Mouse (Mus musculus) liver, embryonic 13.5 days (tissue): ENCODE measurements at regions not wholly inside any gene's neighbourhood (a gene's known extent, or its start where the extent isn't known, plus 50 kb on each side); places are given as distances from the start of the nearest gene placed in this dataset.

Source experiments
- ATAC-seq: fragments of 200-750 bp; cut with Nextera tagmentation; 2 replicates; pipeline ENCODE4 v1.8.0; 2017; ENCODE audit warnings: low read depth, mild to moderate bottlenecking, moderate number of reproducible peaks, moderate library complexity
- DNase-seq: peaks from one replicate; pipeline ENCODE4 v3.0.0; 2022
- H3K27ac ChIP-seq: fragments of 300-500 bp; sonication (generic); 2 replicates; pipeline ENCODE4 v1.5.1; 2015; ENCODE audit warnings: moderate library complexity, mild to moderate bottlenecking, inconsistent platforms
- H3K27me3 ChIP-seq: fragments of 300-500 bp; sonication (generic); 2 replicates; pipeline ENCODE4 v1.6.1; 2015; ENCODE audit warnings: mild to moderate bottlenecking, inconsistent platforms
- H3K36me3 ChIP-seq: fragments of 300-500 bp; sonication (generic); 2 replicates; pipeline ENCODE4 v1.6.1; 2015; ENCODE audit warnings: mild to moderate bottlenecking, inconsistent platforms
- H3K4me1 ChIP-seq: fragments of 300-500 bp; sonication (generic); replicated peaks from 2 replicates; pipeline ENCODE4 v1.6.1; 2015; ENCODE audit warnings: inconsistent platforms
- H3K4me2 ChIP-seq: fragments of 300-500 bp; sonication (generic); 2 replicates; pipeline ENCODE4 v1.6.1; 2015; ENCODE audit warnings: inconsistent platforms, mild to moderate bottlenecking, moderate library complexity
- H3K4me3 ChIP-seq: fragments of 300-500 bp; sonication (generic); replicated peaks from 2 replicates; pipeline ENCODE4 v1.5.1; 2015; ENCODE audit warnings: mild to moderate bottlenecking, inconsistent platforms
- H3K9ac ChIP-seq: fragments of 300-500 bp; sonication (generic); 2 replicates; pipeline ENCODE4 v1.6.1; 2015; ENCODE audit warnings: mild to moderate bottlenecking, inconsistent platforms
- H3K9me3 ChIP-seq: fragments of 300-500 bp; sonication (generic); replicated peaks from 2 replicates; pipeline ENCODE4 v1.6.1; 2016; ENCODE audit warnings: inconsistent platforms
- WGBS: fragments of 180-500 bp; shearing (Covaris S2); methylation state at CpG from one replicate; pipeline ENCODE4 v1.1.7; 2015; ENCODE audit not compliant: insufficient replicate concordance; 5-methylcytosine and 5-hydroxymethylcytosine counted together

DNA sequence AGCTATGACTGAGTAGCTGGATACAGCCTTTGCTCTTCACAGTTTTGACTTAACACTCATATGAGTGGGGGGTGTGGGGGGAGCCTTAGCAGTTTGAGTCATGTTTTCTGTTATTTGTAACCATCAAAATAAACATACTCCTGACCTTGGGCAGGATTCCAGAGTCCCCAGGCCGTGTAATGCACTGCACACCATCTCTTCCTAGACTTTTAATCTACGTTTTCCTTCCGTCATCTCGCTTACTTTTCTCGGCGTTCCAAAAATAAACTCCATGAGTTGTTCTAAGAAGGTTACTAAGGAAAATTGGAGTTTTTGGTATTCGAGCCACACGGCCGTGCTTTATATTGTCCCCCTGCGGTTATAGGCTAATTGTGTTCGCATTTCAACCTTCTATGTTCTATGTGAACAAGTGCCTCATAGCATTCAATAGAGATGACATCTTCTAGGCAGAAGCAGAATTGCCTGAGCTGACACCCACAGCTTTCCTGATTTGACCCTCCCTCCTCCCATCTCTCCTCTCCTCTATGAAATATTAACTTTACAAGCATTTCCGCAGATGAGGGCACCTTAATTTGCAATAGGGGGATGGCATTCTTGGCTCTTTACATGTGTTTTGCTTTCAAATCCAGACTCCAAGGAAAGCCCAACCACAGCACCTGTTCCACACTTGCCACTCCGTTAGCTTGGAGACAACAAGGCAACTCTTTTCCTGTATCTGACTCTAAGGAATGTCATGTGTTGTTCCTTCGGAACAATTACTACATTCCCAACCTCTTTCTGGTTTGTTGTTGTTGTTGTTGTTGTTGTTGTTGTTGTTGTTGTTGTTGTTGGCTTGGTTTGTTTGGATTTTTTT lies 276.2 kb upstream of the Atp2b1 start:
- Histone ChIP-seq H3K4me1 (no peaks in the 10 kb centered on the region), H3K27me3 (no peaks in the 10 kb centered on the region), H3K4me3 (no peak overlapping the region), H3K9ac (no peak overlapping the region), H3K4me2 (no peak overlapping the region), H3K36me3 (no peaks in the 10 kb centered on the region), H3K27ac (no peak overlapping the region), H3K9me3 (no peaks in the 10 kb centered on the region)
- 80% methylated on average over 14 of the region's 14 CpGs for WGBS
- ATAC-seq, result no peak
- DNase-seq, result no peak

DNA sequence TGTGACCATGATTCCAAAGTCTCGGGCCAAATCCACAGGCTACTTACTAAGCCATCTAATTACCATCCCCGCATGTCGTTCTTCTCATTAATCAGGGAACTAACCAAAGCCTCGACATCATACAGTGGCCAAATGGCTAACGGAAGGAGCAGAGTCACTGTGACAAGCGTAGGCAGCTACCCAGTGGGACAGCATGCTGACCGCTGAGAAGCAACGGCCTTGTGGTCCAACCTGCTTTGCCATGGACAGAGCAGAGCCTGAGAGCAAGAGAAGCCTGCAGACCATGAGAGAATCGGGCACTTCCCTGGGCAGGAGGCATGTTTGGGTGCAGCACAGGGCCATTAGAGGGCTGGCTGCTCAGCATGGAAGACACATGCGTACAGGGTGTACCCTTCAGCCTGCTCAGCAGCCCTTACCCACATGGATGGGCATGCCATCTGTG lies 268.5 kb upstream of the Atp2b1 start:
- H3K9ac ChIP-seq, result no peak overlapping the region
- ATAC-seq (no peak), DNase-seq (no peak)
- no peaks in the 10 kb centered on the region for H3K9me3 ChIP-seq
- H3K36me3 ChIP-seq, result no peaks in the 10 kb centered on the region
- H3K27ac ChIP-seq, result no peak overlapping the region
- H3K27me3 ChIP-seq, result no peaks in the 10 kb centered on the region
- H3K4me2 ChIP-seq, result no peak overlapping the region
- no peak overlapping the region for H3K4me3 ChIP-seq
- no peaks in the 10 kb centered on the region for H3K4me1 ChIP-seq
- 68% methylated on average over 10 of the region's 10 CpGs for WGBS

DNA sequence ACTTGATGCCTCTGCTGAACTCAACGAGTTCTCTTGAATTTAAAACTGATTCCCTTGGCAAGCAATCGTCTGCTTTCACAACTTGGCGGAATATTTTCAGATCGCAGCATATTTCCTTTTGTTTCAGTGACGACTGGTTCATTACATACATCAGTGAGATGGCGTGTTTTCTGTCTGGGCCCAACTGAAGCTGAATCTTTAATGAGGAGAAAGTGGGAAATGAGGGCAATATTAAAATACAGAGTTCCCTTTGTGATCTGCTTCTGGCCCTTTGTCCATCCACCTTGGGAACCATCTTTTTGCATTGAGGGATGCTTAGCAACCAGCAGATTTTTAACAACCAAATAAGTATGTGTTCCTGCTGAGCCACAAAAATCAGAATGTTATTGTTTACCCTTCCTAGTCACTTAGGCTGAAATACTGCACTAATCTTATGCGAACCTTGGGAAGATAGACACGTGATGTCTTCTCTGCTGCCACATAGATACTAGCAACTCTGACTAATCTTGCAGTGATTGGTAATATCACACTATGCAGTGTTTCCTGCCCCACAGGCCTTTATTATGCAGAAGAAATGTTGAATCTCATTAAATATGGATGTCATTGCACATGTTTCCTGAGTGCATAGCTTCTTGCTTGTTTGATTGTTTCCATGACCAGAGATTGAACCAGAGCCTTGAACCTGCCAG lies 267.8 kb upstream of the Atp2b1 start:
- H3K4me3 ChIP-seq, result no peak overlapping the region
- peaks cover under 1% of the 10 kb centered on the region for H3K4me1 ChIP-seq
- ATAC-seq (no peak), DNase-seq (no peak)
- no peak overlapping the region for H3K27ac ChIP-seq
- H3K9me3 ChIP-seq, result no peaks in the 10 kb centered on the region
- no peaks in the 10 kb centered on the region for H3K27me3 ChIP-seq
- WGBS, result 68% methylated on average over 8 of the region's 8 CpGs
- H3K36me3 ChIP-seq, result no peaks in the 10 kb centered on the region
- no peak overlapping the region for H3K4me2 ChIP-seq
- H3K9ac ChIP-seq, result no peak overlapping the region

GRCm38 (mm10) chr10:98648710-98649245 lies 265.4 kb upstream of the Atp2b1 start:
- Histone ChIP-seq H3K27ac (no peak overlapping the region), H3K36me3 (no peaks in the 10 kb centered on the region), H3K4me3 (no peak overlapping the region), H3K4me1 (peaks cover 4% of the 10 kb centered on the region), H3K27me3 (no peaks in the 10 kb centered on the region), H3K9ac (no peak overlapping the region), H3K9me3 (no peaks in the 10 kb centered on the region), H3K4me2 (no peak overlapping the region)
- ATAC-seq, result no peak
- DNase-seq, result no peak
- 77% methylated on average over 7 of the region's 7 CpGs for WGBS

DNA sequence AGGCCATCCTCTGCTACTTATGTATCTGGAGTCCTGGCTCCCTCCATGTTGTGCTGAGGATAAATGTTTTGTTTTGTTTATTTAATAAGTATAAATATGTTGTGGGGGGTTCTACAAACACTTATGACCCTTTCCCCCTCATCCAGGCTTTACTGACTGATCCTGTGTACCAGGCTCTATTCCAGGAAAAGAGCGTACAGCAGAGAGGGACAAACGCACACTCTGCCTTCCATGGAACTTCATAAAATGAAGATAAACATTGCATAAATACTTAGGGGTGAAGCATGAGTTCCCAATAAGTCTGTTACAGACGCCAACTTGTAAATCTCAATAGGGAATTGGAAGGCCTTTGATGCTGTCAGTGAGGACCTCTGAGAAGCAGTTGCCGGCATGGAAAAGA lies 263.7 kb upstream of the Atp2b1 start:
- WGBS, result 80% methylated on average over 4 of the region's 4 CpGs
- no peak overlapping the region for H3K4me3 ChIP-seq
- no peaks in the 10 kb centered on the region for H3K36me3 ChIP-seq
- DNase-seq (no peak), ATAC-seq (no peak)
- peaks cover 4% of the 10 kb centered on the region for H3K4me1 ChIP-seq
- H3K27ac ChIP-seq, result no peak overlapping the region
- H3K9me3 ChIP-seq, result no peaks in the 10 kb centered on the region
- H3K4me2 ChIP-seq, result no peak overlapping the region
- H3K27me3 ChIP-seq, result no peaks in the 10 kb centered on the region
- no peak overlapping the region for H3K9ac ChIP-seq

- no peak for DNase-seq
- Histone ChIP-seq H3K9me3 (no peaks in the 10 kb centered on the region), H3K27ac (no peak overlapping the region), H3K4me1 (peaks cover 4% of the 10 kb centered on the region), H3K27me3 (no peaks in the 10 kb centered on the region), H3K4me3 (no peak overlapping the region), H3K9ac (no peak overlapping the region), H3K4me2 (no peak overlapping the region), H3K36me3 (no peaks in the 10 kb centered on the region)
- 76% methylated on average over 6 of the region's 6 CpGs for WGBS
- no peak for ATAC-seq
These were observed 263.1 kb upstream of the Atp2b1 start for GRCm38 (mm10) chr10:98651127-98651526.

- H3K27me3 ChIP-seq, result no peaks in the 10 kb centered on the region
These were observed 262.6 kb upstream of the Atp2b1 start for GRCm38 (mm10) chr10:98651599-98651998.

DNA sequence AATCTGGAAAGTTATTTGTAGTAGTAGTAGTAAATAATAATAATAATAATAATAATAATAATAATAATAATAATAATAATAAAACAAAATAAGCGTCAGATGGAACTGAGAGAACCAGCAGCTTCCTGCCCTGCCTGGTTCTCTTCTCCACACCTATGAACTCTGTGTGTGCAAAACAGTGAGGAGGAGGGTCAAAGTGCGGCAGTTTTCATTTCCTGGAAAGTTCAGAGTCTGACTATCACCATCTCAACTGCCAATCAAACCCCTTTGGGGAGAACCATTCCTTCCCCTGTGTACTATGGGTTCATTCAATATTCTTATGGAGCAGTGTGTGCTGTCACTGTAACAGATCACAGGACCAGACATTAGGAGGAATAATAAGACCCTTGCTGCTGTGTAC lies 262.1 kb upstream of the Atp2b1 start:
- Histone ChIP-seq H3K9ac (no peak overlapping the region), H3K27ac (no peak overlapping the region), H3K4me1 (peaks cover 4% of the 10 kb centered on the region), H3K4me2 (no peak overlapping the region), H3K36me3 (no peaks in the 10 kb centered on the region), H3K9me3 (no peaks in the 10 kb centered on the region), H3K4me3 (no peak overlapping the region), H3K27me3 (no peaks in the 10 kb centered on the region)
- WGBS, result 57% methylated on average over 2 of the region's 2 CpGs
- DNase-seq (no peak), ATAC-seq (no peak)

More at GRCm38 (mm10) chr10:98651599-98651998, 262.6 kb upstream of the Atp2b1 start:
- no peak overlapping the region for H3K4me3 ChIP-seq
- DNase-seq (peak; percentile 2), ATAC-seq (peak; percentile 73)
- H3K27ac ChIP-seq, result no peak overlapping the region
- H3K4me2 ChIP-seq, result no peak overlapping the region
- H3K9me3 ChIP-seq, result no peaks in the 10 kb centered on the region
- H3K36me3 ChIP-seq, result no peaks in the 10 kb centered on the region
- WGBS, result 45% methylated on average over 5 of the region's 5 CpGs
- H3K4me1 ChIP-seq, result peaks cover 4% of the 10 kb centered on the region
- H3K9ac ChIP-seq, result no peak overlapping the region

GRCm38 (mm10) chr10:98660747-98661146 lies 253.5 kb upstream of the Atp2b1 start:
- Histone ChIP-seq H3K27ac (no peak overlapping the region), H3K4me1 (no peaks in the 10 kb centered on the region), H3K27me3 (no peaks in the 10 kb centered on the region), H3K9ac (no peak overlapping the region), H3K4me3 (no peak overlapping the region), H3K36me3 (no peaks in the 10 kb centered on the region), H3K4me2 (no peak overlapping the region), H3K9me3 (no peaks in the 10 kb centered on the region)
- whole genome bisulfite sequencing, result 33% methylated on average over 1 of the region's 1 CpGs
- DNase-seq (no peak), ATAC-seq (no peak)

DNA sequence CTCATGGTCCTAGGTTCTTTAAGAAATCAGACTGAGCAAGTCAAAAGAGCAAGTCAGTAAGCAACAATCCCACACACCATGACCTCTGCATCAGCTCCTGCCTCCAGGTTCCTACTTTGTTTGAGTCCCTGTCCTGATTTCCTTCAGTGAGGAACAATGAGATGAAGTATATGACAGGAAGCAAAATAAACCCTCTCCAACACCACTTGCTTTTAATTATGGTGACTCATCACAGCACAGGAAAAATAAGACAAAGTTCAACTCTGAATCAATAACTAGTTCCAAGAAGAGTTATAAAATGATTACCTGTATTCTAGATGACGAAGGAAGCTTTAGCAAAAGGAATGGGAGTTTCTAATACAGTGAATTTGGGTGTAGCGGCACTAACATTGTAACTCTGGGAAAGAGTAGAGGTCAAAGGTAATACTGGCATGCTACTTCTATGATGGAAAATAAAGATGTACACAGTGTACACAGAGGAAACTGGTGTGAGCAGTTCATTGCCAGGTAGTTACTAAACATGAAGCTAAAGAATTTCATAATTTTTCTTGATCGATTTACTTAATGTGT lies 248.2 kb upstream of the Atp2b1 start:
- no peak for ATAC-seq
- DNase-seq, result no peak
- H3K9me3 ChIP-seq, result no peaks in the 10 kb centered on the region

DNA sequence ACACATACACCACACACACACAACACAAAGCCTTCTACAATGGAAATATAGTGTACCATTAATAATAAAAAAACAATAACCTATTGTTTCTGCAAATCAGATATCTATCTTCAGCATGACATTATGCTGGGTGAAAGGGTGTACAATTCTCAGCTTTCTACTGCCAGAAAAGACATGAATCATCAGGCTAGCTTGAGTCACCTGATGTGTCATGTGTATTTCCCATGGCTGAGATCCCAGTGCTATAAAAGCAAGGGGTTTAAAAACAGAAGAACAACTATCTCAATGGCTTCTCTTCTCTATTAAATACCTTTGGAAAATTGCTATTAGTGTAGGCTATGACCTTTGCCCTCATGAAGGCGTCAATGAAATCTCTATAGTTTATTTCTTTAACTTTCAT lies 246.5 kb upstream of the Atp2b1 start:
- Histone ChIP-seq H3K4me2 (no peak overlapping the region), H3K9me3 (no peaks in the 10 kb centered on the region), H3K27ac (no peak overlapping the region), H3K4me1 (no peaks in the 10 kb centered on the region), H3K4me3 (no peak overlapping the region), H3K36me3 (no peaks in the 10 kb centered on the region), H3K9ac (no peak overlapping the region), H3K27me3 (no peaks in the 10 kb centered on the region)
- WGBS, result 55% methylated on average over 1 of the region's 1 CpGs
- no peak for ATAC-seq
- DNase-seq, result no peak

More for the DNA sequence above, 248.2 kb upstream of the Atp2b1 start:
- Histone ChIP-seq H3K9ac (no peak overlapping the region), H3K4me1 (no peaks in the 10 kb centered on the region), H3K27ac (no peak overlapping the region), H3K4me3 (no peak overlapping the region), H3K36me3 (no peaks in the 10 kb centered on the region), H3K4me2 (no peak overlapping the region), H3K27me3 (no peaks in the 10 kb centered on the region)
- 71% methylated on average over 3 of the region's 3 CpGs for WGBS
